Mouse (Mus musculus) 416B (cell line): ENCODE measurements around the gene Specc1.

ENCODE experiments used
- DNase-seq: peaks from one replicate; pipeline ENCODE4 v3.0.0; 2011; ENCODE audit warnings: low read depth

Gene Specc1

GRCm38 (mm10) chr11:61968875-61969274 lies 12.3 kb downstream of the Specc1 start:
- no peak for DNase-seq

GRCm38 (mm10) chr11:61970901-61971300 lies 14.3 kb downstream of the Specc1 start:
- DNase-seq: peak; percentile 78

DNA sequence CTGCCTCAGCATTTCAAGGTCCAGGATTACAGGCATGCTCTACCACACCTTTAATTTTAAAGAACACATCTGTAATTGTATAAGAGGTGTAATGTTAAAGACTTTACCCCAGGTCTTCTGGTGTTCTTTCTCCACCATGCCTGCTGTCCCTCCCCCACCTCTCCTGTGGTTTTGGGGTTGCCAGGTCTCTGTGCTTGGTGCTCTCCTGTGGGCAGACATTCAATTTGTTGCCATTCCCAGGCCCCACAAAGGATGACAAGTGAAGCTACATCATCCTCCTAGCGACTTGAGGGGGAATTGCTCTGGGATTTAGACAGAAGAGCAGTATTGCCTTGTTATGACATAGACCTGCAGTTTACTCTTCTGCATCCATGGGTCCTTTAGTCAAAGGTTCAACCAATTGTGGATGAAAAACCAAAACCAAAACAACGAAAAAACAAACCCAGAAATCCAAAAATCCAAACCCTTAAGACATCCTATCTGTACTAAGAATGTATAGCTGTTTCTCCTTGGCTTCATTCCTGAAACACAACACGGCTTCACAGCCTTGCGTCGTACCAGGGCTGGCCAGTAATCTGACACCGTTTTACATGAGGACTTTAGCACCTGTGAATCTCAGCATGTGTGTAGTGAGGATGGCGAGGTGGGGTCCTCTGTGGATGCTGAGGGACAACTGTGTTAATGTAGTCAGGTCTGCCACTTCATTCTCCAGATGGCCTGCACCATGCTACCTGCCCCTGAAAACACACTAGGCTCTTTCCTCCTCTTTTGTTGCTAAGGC lies 15.1 kb downstream of the Specc1 start:
- DNase-seq: no peak

- no peak for DNase-seq
Observed at GRCm38 (mm10) chr11:61974106-61974707, 17.6 kb downstream of the Specc1 start.

- DNase-seq: no peak
Observed at GRCm38 (mm10) chr11:61975783-61976182, 19.2 kb downstream of the Specc1 start.

DNA sequence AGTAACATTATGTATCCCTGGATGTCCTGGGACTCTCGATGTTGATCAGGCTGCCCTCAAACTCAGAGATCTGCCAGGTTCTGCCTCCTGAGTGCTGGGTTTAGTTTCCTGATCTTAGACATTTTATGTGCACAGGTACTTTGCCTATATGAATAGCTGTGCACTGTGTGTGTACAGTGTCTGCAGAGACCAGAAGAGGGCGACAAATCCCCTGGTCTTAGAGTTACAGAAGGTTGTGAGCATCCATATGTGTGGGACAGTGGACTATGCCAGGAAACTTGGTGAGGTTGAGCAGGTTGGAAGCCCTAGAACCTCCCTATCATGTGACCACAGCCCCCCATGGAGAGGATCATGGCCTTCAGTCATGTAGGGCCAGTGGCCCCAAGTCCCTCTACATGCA lies 24.7 kb downstream of the Specc1 start:
- DNase-seq: peak; percentile 57

- DNase-seq: no peak
Observed at GRCm38 (mm10) chr11:61982828-61983227, 26.3 kb downstream of the Specc1 start.

- no peak for DNase-seq
Observed at GRCm38 (mm10) chr11:61986939-61987338, 30.4 kb downstream of the Specc1 start.

DNA sequence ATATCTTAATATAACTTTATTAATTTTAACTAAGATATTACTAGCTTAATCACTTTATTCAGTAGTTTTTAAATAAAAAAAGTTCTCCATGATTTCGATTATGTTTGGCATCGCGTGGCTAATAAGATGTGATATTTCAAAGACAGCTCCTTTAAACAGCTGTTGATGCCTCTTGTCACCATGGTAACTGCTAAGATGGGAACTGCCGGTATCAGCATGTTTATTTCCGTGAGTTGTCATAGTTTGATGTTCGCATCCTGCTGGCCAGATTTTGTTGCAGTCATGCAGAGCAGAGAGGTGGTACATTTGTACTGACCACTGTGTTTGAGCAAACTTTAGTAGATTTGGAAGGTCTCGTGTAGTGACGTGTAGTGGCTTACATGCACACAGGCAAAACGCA lies 33.1 kb downstream of the Specc1 start:
- no peak for DNase-seq

- no peak for DNase-seq
Observed at GRCm38 (mm10) chr11:61991576-61991975, 35.0 kb downstream of the Specc1 start.

- no peak for DNase-seq
Observed at GRCm38 (mm10) chr11:61992671-61993285, 36.2 kb downstream of the Specc1 start.

- no peak for DNase-seq
Observed at GRCm38 (mm10) chr11:61999501-61999900, 42.9 kb downstream of the Specc1 start.

DNA sequence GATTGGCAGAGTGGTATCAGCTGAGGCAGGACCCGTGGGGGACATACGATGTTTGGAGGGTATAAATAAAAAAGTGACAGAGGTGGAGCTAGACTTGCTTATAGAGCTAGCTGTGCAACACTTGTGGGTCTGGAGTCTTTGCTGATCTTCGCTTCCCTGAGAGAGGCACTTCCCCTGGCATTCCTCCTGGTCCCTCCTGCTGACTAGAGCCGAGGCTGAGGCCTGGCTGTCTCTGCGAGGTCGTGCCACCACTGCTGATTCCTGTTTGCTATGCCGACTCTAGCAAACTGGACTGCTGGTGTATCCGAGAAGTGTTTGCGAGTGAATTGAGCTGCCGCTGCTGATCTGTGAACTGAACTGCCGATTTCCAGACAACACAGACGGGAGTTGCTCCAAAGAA lies 43.5 kb downstream of the Specc1 start:
- DNase-seq: no peak

GRCm38 (mm10) chr11:62001977-62002376 lies 45.4 kb downstream of the Specc1 start:
- peak; percentile 53 for DNase-seq

DNA sequence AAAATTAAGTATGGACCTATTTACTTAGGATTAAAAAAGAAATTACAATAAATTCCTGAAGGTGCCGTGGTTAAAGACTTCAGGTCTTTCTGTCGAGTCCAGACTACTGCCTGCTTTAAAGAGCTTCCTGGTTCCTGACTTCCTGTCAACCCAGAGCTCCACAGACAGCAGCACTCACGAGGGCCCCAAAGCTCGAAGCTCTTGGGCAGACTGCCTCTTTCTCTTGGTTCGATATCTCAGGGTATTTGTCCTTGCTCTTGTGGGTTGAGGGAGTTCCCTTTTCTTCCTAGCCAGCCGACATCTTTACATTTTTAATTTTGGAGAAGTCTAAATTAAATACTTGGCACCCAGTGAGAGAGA lies 48.3 kb downstream of the Specc1 start:
- no peak for DNase-seq

- peak; percentile 97 for DNase-seq
Observed at GRCm38 (mm10) chr11:62005241-62005910, 48.8 kb downstream of the Specc1 start.

DNA sequence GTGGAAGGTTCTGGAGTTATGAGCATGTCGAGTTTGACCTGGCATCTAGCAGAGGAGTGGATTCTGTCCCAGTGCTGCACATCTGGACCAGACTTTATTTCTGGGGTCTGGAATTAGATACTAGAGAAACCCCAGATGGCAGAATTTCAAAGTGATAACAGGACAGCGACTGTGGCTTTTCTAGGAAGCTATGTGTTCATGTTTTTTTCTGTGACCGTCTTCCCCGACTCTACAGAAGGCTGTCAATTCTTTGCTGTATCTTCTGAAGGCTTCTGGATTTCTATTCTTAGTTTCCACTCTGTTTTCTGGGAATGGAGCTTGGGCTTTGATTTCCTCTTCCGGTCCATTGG lies 49.3 kb downstream of the Specc1 start:
- no peak for DNase-seq

GRCm38 (mm10) chr11:62006680-62007079 lies 50.1 kb downstream of the Specc1 start:
- DNase-seq: peak; percentile 59

- DNase-seq: no peak
Observed at GRCm38 (mm10) chr11:62007984-62008383, 51.4 kb downstream of the Specc1 start.

GRCm38 (mm10) chr11:62010625-62011231 lies 54.2 kb downstream of the Specc1 start:
- DNase-seq: no peak

- no peak for DNase-seq
Observed at GRCm38 (mm10) chr11:62012039-62012438, 55.5 kb downstream of the Specc1 start.

DNA sequence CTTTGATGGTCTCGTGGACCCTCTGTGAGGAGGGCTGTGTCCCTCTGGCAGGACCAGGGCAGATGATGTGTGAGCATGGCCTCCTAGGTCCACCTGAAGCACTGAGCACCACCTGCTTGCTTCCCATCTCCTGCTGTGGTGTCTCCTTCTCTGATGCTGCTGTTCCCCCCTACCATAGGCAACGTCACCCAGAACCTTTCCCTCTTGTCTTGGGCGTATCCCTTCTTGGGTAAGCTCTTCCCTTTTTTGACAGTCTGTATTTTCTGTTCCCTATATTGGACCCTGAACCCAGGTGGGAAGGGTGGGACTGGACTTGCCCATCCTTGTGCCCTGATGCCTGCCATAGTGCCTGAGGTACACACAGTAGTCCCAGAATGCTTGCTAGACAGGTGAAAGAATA lies 56.9 kb downstream of the Specc1 start:
- no peak for DNase-seq
